Mouse (Mus musculus): ENCODE data around the gene Nell2.

DNA sequence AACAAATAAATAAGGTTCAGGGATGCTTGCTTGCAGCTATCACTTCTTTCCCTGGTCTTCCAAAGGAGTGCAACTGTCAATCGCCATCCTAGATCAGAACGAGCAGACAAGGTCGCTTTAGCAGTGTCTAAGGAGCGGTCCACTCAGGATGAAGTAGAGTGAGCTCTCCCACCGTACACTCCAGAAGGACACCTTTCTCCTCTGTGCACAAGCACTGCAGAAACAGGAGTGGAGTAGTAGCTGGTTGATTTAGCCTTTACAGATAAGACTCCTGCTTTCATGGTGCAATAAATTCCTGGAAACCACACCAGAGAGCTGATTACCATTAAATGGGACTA is 213.6 kb downstream of the Nell2 start:
- no peak for TF ChIP-seq CTCF (IDR thresholded peaks at IDR 0.05; ENCODE audit: low read depth)
- TF ChIP-seq EP300 (IDR thresholded peaks at IDR 0.05; ENCODE audit: low read depth): no peak
